ENCODE assay signal across 16 mouse cellular contexts in genomic region chr19:6156372-6156771, GRCm38 (mm10). TPM values are rescaled to one million over a fixed set of nuclear protein-coding genes. Genes with fewer than 3 reads are reported as not detected.
DNase-seq lines count a peak whose midpoint lies in the region; TF ChIP-seq lines count a peak whose summit lies in the region.
"Had no signal": no experiment of that assay in that cellular context is flagged by ENCODE, and none has a peak within 500 bp of the region (broad histone marks: within the 10 kb centered on the region; RNA-seq: fewer than 3 reads in every experiment).

No protein-coding gene starts in this region.

- intact Hi-C loops in left cerebral cortex, adult 2 months (cut with DNase I) = no loop called here
- intact Hi-C loops in left cerebral cortex, postnatal 36 days (cut with DNase I) = no loop called here
- intact Hi-C loops in left cerebral cortex, postnatal 25 days (cut with DNase I) = no loop called here

- H3K27ac ChIP-seq in left cerebral cortex, adult 2 months = no peak overlapping the region
- H3K27ac ChIP-seq: heart, embryonic 15.5 days; hindbrain, embryonic 15.5 days; midbrain, embryonic 10.5 days had no signal

- no peak overlapping the region for H3K4me3 ChIP-seq in left cerebral cortex, adult 2 months
- H3K4me3 ChIP-seq: erythroblast, embryonic 14.5 days; heart, embryonic 15.5 days; hindbrain, embryonic 15.5 days; midbrain, embryonic 10.5 days had no signal

- peak; percentile 12 to 22 for DNase-seq in adrenal gland, postnatal 36 days
- DNase-seq in adrenal gland, adult 18-20 months (ENCODE audit: low spot score in 2 of 2) = no peak
- DNase-seq in left cerebral cortex, adult 2 months (ENCODE audit: extremely low spot score in 1 of 2, low spot score in 2 of 2) = no peak
- DNase-seq in left cerebral cortex, postnatal 36 days (ENCODE audit: low spot score in 2 of 2) = no peak
- peak; percentile 38 for DNase-seq in NIH3T3 (ENCODE audit: low read depth)
- DNase-seq in kidney, postnatal 36 days = peak; percentile 71 to 80
- no peak for DNase-seq in cerebellum, postnatal 36 days
- no peak for DNase-seq in left cerebral cortex, postnatal 25 days (ENCODE audit: low spot score in 2 of 2)
- DNase-seq: gastrocnemius, postnatal 36 days; layer of hippocampus, adult 9-11 months; left cerebral cortex, postnatal 4 days had no signal

- peak; percentile 3; the same call in 1 of the 2 replicates for TF ChIP-seq CTCF in left cerebral cortex, adult 2 months (IDR thresholded peaks at IDR 0.05)

RNA-seq across cellular contexts. Expression of gene Arl2, which starts 15.0 kb away (rescaled TPM):
- 10 to 100 TPM; 80.5 to 81.7 TPM for total RNA-seq in adrenal gland, postnatal 36 days (2021)
- 10 to 100 TPM; 84.7 to 87.7 TPM for total RNA-seq in adrenal gland, adult 18-20 months (2021)
- total RNA-seq in left cerebral cortex, adult 2 months (2021) = 10 to 100 TPM; 74.2 to 82.3 TPM
- 10 to 100 TPM; 73.3 to 87.5 TPM for total RNA-seq in left cerebral cortex, postnatal 36 days (2021)
- total RNA-seq in left cerebral cortex, postnatal 25 days (2021) = 10 to 100 TPM; 71.5 to 76.8 TPM

RNA-seq across cellular contexts. Expression of gene Batf2, which starts 15.6 kb away (rescaled TPM):
- 1 to 10 TPM; 1.2 to 2.0 TPM for total RNA-seq in adrenal gland, postnatal 36 days (2021)
- total RNA-seq in adrenal gland, adult 18-20 months (2021) = 1 to 10 TPM; 1.6 to 3.1 TPM
- total RNA-seq in left cerebral cortex, adult 2 months (2021) = under 1 TPM; 0.26 to 0.84 TPM
- total RNA-seq in left cerebral cortex, postnatal 36 days (2021) = under 1 TPM; 0.30 to 0.72 TPM
- under 1 TPM in 1 of 2 experiments, not detected in 1; 0.71 TPM for total RNA-seq in left cerebral cortex, postnatal 25 days (2021)
- total RNA-seq: left cerebral cortex, postnatal 4 days had no signal

RNA-seq across cellular contexts. Expression of gene Majin, which starts 27.8 kb away (rescaled TPM):
- 1 to 10 TPM; 1.7 TPM for total RNA-seq in adrenal gland, postnatal 36 days (2021)
- 1 to 10 TPM in 1 of 2 experiments, under 1 TPM in 1; 0.99 to 1.3 TPM for total RNA-seq in adrenal gland, adult 18-20 months (2021)
- not detected for total RNA-seq in left cerebral cortex, adult 2 months (2021)
- under 1 TPM in 1 of 2 experiments, not detected in 1; 0.32 TPM for total RNA-seq in left cerebral cortex, postnatal 36 days (2021)
- under 1 TPM in 1 of 2 experiments, not detected in 1; 0.53 TPM for total RNA-seq in left cerebral cortex, postnatal 25 days (2021)
- total RNA-seq: common myeloid progenitor, adult 5-6 weeks; gastrocnemius, postnatal 36 days; left cerebral cortex, postnatal 4 days had no signal

RNA-seq across cellular contexts. Expression of gene Snx15, which starts 28.3 kb away (rescaled TPM):
- 10 to 100 TPM; 29.0 to 29.2 TPM for total RNA-seq in adrenal gland, postnatal 36 days (2021)
- 10 to 100 TPM; 26.8 to 28.1 TPM for total RNA-seq in adrenal gland, adult 18-20 months (2021)
- 10 to 100 TPM; 41.9 to 43.1 TPM for total RNA-seq in left cerebral cortex, adult 2 months (2021)
- 10 to 100 TPM; 43.7 to 43.8 TPM for total RNA-seq in left cerebral cortex, postnatal 36 days (2021)
- 10 to 100 TPM; 36.2 to 43.6 TPM for total RNA-seq in left cerebral cortex, postnatal 25 days (2021)

RNA-seq across cellular contexts. Expression of gene Sac3d1, which starts 37.9 kb away (rescaled TPM):
- total RNA-seq in adrenal gland, postnatal 36 days (2021) = 10 to 100 TPM; 15.4 to 17.7 TPM
- 10 to 100 TPM; 12.9 to 17.2 TPM for total RNA-seq in adrenal gland, adult 18-20 months (2021)
- total RNA-seq in left cerebral cortex, adult 2 months (2021) = 10 to 100 TPM; 19.3 to 22.4 TPM
- total RNA-seq in left cerebral cortex, postnatal 36 days (2021) = 10 to 100 TPM; 18.3 to 27.5 TPM
- total RNA-seq in left cerebral cortex, postnatal 25 days (2021) = 10 to 100 TPM; 23.7 to 25.0 TPM

Comparison
In these comparisons a context has a peak if more than half of its experiments do, and no peak if none do; other contexts are left out.
1. DNase-seq: peak in adrenal gland, postnatal 36 days (2 of 2), NIH3T3 (single experiment) and kidney, postnatal 36 days (2 of 2); none in adrenal gland, adult 18-20 months (0 of 2), left cerebral cortex, adult 2 months (0 of 2), left cerebral cortex, postnatal 36 days (0 of 2), cerebellum, postnatal 36 days (0 of 2) and left cerebral cortex, postnatal 25 days (0 of 2).